Mouse (Mus musculus): Measurements from ENCODE around the gene Sgip1. TPM values are rescaled to one million over a fixed set of nuclear protein-coding genes. Genes with fewer than 3 reads are reported as not detected.

Sgip1 gene
- polyA plus RNA-seq, 1 experiment from 2014 or later, result 7.8 TPM

- H3K4me1 ChIP-seq, result no peaks in the 10 kb centered on the region
- no peak overlapping the region for H3K27ac ChIP-seq
- H3K9me3 ChIP-seq, result no peaks in the 10 kb centered on the region
- no peak for ATAC-seq (ENCODE audit: borderline replicate concordance, extremely low read depth, low FRiP score, low TSS enrichment)
- no peak overlapping the region for H3K4me2 ChIP-seq
- no peaks in the 10 kb centered on the region for H3K36me3 ChIP-seq
- H3K27me3 ChIP-seq, result no peaks in the 10 kb centered on the region
- WGBS, result 33% methylated on average over 3 of the region's 4 CpGs
- H3K9ac ChIP-seq, result no peak overlapping the region
- H3K4me3 ChIP-seq, result no peak overlapping the region
Measured at GRCm38 (mm10) chr4:102929491-102929890, 188.4 kb downstream of the Sgip1 start.

GRCm38 (mm10) chr4:102930679-102931078, 189.6 kb downstream of the Sgip1 start:
- Histone ChIP-seq H3K4me3 (no peak overlapping the region), H3K9me3 (no peaks in the 10 kb centered on the region), H3K27ac (no peak overlapping the region), H3K4me1 (no peaks in the 10 kb centered on the region), H3K4me2 (no peak overlapping the region), H3K9ac (no peak overlapping the region), H3K36me3 (no peaks in the 10 kb centered on the region), H3K27me3 (no peaks in the 10 kb centered on the region)
- whole genome bisulfite sequencing, result 81% methylated on average over 7 of the region's 7 CpGs
- ATAC-seq (ENCODE audit: borderline replicate concordance, extremely low read depth, low FRiP score, low TSS enrichment), result no peak

GRCm38 (mm10) chr4:102940266-102940665, 199.2 kb downstream of the Sgip1 start:
- no peak for ATAC-seq (ENCODE audit: borderline replicate concordance, extremely low read depth, low FRiP score, low TSS enrichment)
- WGBS, result 76% methylated on average over 3 of the region's 3 CpGs
- Histone ChIP-seq H3K4me2 (no peak overlapping the region), H3K36me3 (no peaks in the 10 kb centered on the region), H3K4me1 (no peaks in the 10 kb centered on the region), H3K9ac (no peak overlapping the region), H3K27me3 (no peaks in the 10 kb centered on the region), H3K9me3 (no peaks in the 10 kb centered on the region), H3K4me3 (no peak overlapping the region), H3K27ac (no peak overlapping the region)

- Histone ChIP-seq H3K27ac (no peak overlapping the region), H3K4me1 (no peaks in the 10 kb centered on the region), H3K27me3 (no peaks in the 10 kb centered on the region), H3K9ac (no peak overlapping the region), H3K36me3 (no peaks in the 10 kb centered on the region), H3K4me3 (no peak overlapping the region), H3K9me3 (no peaks in the 10 kb centered on the region), H3K4me2 (no peak overlapping the region)
- ATAC-seq (ENCODE audit: borderline replicate concordance, extremely low read depth, low FRiP score, low TSS enrichment), result no peak
- 71% methylated on average over 4 of the region's 4 CpGs for WGBS
Measured at GRCm38 (mm10) chr4:102940738-102941137, 199.6 kb downstream of the Sgip1 start.

- 68% methylated on average over 6 of the region's 6 CpGs for WGBS
- Histone ChIP-seq H3K36me3 (no peaks in the 10 kb centered on the region), H3K27ac (no peak overlapping the region), H3K9ac (no peak overlapping the region), H3K27me3 (no peaks in the 10 kb centered on the region), H3K4me1 (no peaks in the 10 kb centered on the region), H3K4me3 (no peak overlapping the region), H3K4me2 (no peak overlapping the region), H3K9me3 (no peaks in the 10 kb centered on the region)
- no peak for ATAC-seq (ENCODE audit: borderline replicate concordance, extremely low read depth, low FRiP score, low TSS enrichment)
Measured at GRCm38 (mm10) chr4:102944325-102944724, 203.2 kb downstream of the Sgip1 start.

- H3K4me3 ChIP-seq, result no peak overlapping the region
- no peaks in the 10 kb centered on the region for H3K4me1 ChIP-seq
- WGBS, result 68% methylated on average over 2 of the region's 2 CpGs
- no peaks in the 10 kb centered on the region for H3K27me3 ChIP-seq
- H3K4me2 ChIP-seq, result no peak overlapping the region
- H3K9ac ChIP-seq, result no peak overlapping the region
- ATAC-seq (ENCODE audit: borderline replicate concordance, extremely low read depth, low FRiP score, low TSS enrichment), result no peak
- no peaks in the 10 kb centered on the region for H3K9me3 ChIP-seq
- no peak overlapping the region for H3K27ac ChIP-seq
- H3K36me3 ChIP-seq, result no peaks in the 10 kb centered on the region
Measured at GRCm38 (mm10) chr4:102952476-102952875, 211.4 kb downstream of the Sgip1 start.

GRCm38 (mm10) chr4:102955294-102955956, 214.3 kb downstream of the Sgip1 start:
- no peak overlapping the region for H3K4me3 ChIP-seq

GRCm38 (mm10) chr4:102959409-102959808, 218.3 kb downstream of the Sgip1 start:
- Histone ChIP-seq H3K36me3 (no peaks in the 10 kb centered on the region), H3K9ac (no peak overlapping the region), H3K4me2 (no peak overlapping the region), H3K27ac (no peak overlapping the region), H3K9me3 (no peaks in the 10 kb centered on the region), H3K27me3 (no peaks in the 10 kb centered on the region), H3K4me1 (no peaks in the 10 kb centered on the region), H3K4me3 (no peak overlapping the region)
- ATAC-seq (ENCODE audit: borderline replicate concordance, extremely low read depth, low FRiP score, low TSS enrichment), result no peak
- WGBS, result 80% methylated on average over 5 of the region's 5 CpGs

More at GRCm38 (mm10) chr4:102955294-102955956, 214.3 kb downstream of the Sgip1 start:
- no peaks in the 10 kb centered on the region for H3K9me3 ChIP-seq
- no peaks in the 10 kb centered on the region for H3K27me3 ChIP-seq
- H3K9ac ChIP-seq, result no peak overlapping the region
- ATAC-seq (ENCODE audit: borderline replicate concordance, extremely low read depth, low FRiP score, low TSS enrichment), result no peak
- H3K4me2 ChIP-seq, result no peak overlapping the region
- 59% methylated on average over 17 of the region's 17 CpGs for WGBS
- H3K36me3 ChIP-seq, result no peaks in the 10 kb centered on the region
- H3K4me1 ChIP-seq, result no peaks in the 10 kb centered on the region
- no peak overlapping the region for H3K27ac ChIP-seq

- no peak overlapping the region for H3K4me3 ChIP-seq
- no peak overlapping the region for H3K4me2 ChIP-seq
- no peak for ATAC-seq (ENCODE audit: borderline replicate concordance, extremely low read depth, low FRiP score, low TSS enrichment)
- no peaks in the 10 kb centered on the region for H3K36me3 ChIP-seq
- WGBS, result 56% methylated on average over 3 of the region's 3 CpGs
- no peak overlapping the region for H3K9ac ChIP-seq
- no peak overlapping the region for H3K27ac ChIP-seq
- H3K4me1 ChIP-seq, result no peaks in the 10 kb centered on the region
- H3K27me3 ChIP-seq, result no peaks in the 10 kb centered on the region
- no peaks in the 10 kb centered on the region for H3K9me3 ChIP-seq
Measured at GRCm38 (mm10) chr4:102964174-102964573, 223.1 kb downstream of the Sgip1 start.

- Histone ChIP-seq H3K9ac (no peak overlapping the region), H3K4me1 (no peaks in the 10 kb centered on the region), H3K4me3 (no peak overlapping the region), H3K27ac (no peak overlapping the region), H3K9me3 (no peaks in the 10 kb centered on the region), H3K36me3 (no peaks in the 10 kb centered on the region), H3K4me2 (no peak overlapping the region), H3K27me3 (no peaks in the 10 kb centered on the region)
- no peak for ATAC-seq (ENCODE audit: borderline replicate concordance, extremely low read depth, low FRiP score, low TSS enrichment)
- WGBS, result 67% methylated on average over 15 of the region's 15 CpGs
Measured at GRCm38 (mm10) chr4:102967811-102968210, 226.7 kb downstream of the Sgip1 start.

- Histone ChIP-seq H3K27me3 (no peaks in the 10 kb centered on the region), H3K36me3 (no peaks in the 10 kb centered on the region), H3K4me1 (no peaks in the 10 kb centered on the region), H3K9ac (no peak overlapping the region), H3K4me2 (no peak overlapping the region), H3K9me3 (no peaks in the 10 kb centered on the region), H3K27ac (no peak overlapping the region), H3K4me3 (no peak overlapping the region)
- 92% methylated on average over 5 of the region's 5 CpGs for WGBS
- no peak for ATAC-seq (ENCODE audit: borderline replicate concordance, extremely low read depth, low FRiP score, low TSS enrichment)
Measured at GRCm38 (mm10) chr4:102969599-102969998, 228.5 kb downstream of the Sgip1 start.

GRCm38 (mm10) chr4:102971159-102971558, 230.1 kb downstream of the Sgip1 start:
- Histone ChIP-seq H3K27me3 (no peaks in the 10 kb centered on the region), H3K4me3 (no peak overlapping the region), H3K4me2 (no peak overlapping the region), H3K27ac (no peak overlapping the region), H3K9ac (no peak overlapping the region), H3K9me3 (no peaks in the 10 kb centered on the region), H3K36me3 (no peaks in the 10 kb centered on the region), H3K4me1 (no peaks in the 10 kb centered on the region)
- ATAC-seq (ENCODE audit: borderline replicate concordance, extremely low read depth, low FRiP score, low TSS enrichment), result no peak
- 68% methylated on average over 5 of the region's 5 CpGs for WGBS

- no peak for ATAC-seq (ENCODE audit: borderline replicate concordance, extremely low read depth, low FRiP score, low TSS enrichment)
- H3K4me2 ChIP-seq, result no peak overlapping the region
- H3K4me3 ChIP-seq, result no peak overlapping the region
- no peaks in the 10 kb centered on the region for H3K27me3 ChIP-seq
- H3K4me1 ChIP-seq, result no peaks in the 10 kb centered on the region
- no peak overlapping the region for H3K27ac ChIP-seq
- no peak overlapping the region for H3K9ac ChIP-seq
- no peaks in the 10 kb centered on the region for H3K36me3 ChIP-seq
- WGBS, result 65% methylated on average over 3 of the region's 3 CpGs
- H3K9me3 ChIP-seq, result no peaks in the 10 kb centered on the region
Measured at GRCm38 (mm10) chr4:102972071-102972470, 231.0 kb downstream of the Sgip1 start.

All from lung, embryonic 15.5 days (tissue).